Mouse (Mus musculus): ENCODE data around the gene Anapc5. TPM values are rescaled to one million over a fixed set of nuclear protein-coding genes. Genes with fewer than 3 reads are reported as not detected.
A peak's percentile ranks its signal among the peaks of the same experiment; 100 is the strongest.

Anapc5 gene
- total RNA-seq, 2 experiments from 2014 or later, result 140 to 150 TPM

- DNase-seq, result no peak
- intact Hi-C loops (cut with DNase I; ENCODE audit: low total_unique reads), result no loop called here
Observed at GRCm38 (mm10) chr5:122773756-122774155, 47.4 kb downstream of the Anapc5 start.

- intact Hi-C loops (cut with DNase I; ENCODE audit: low total_unique reads), result no loop called here
- no peak for DNase-seq
Observed at GRCm38 (mm10) chr5:122771428-122771827, 49.7 kb downstream of the Anapc5 start.

GRCm38 (mm10) chr5:122770806-122771261 lies 50.3 kb downstream of the Anapc5 start:
- DNase-seq, result peak; percentile 74

GRCm38 (mm10) chr5:122770304-122770703 lies 50.8 kb downstream of the Anapc5 start:
- intact Hi-C loops (cut with DNase I; ENCODE audit: low total_unique reads), result no loop called here
- no peak for DNase-seq

More at GRCm38 (mm10) chr5:122770806-122771261, 50.3 kb downstream of the Anapc5 start:
- intact Hi-C loops (cut with DNase I; ENCODE audit: low total_unique reads), result no loop called here

GRCm38 (mm10) chr5:122769101-122769568 lies 52.0 kb downstream of the Anapc5 start:
- intact Hi-C loops (cut with DNase I; ENCODE audit: low total_unique reads), result no loop called here

GRCm38 (mm10) chr5:122767283-122767682 lies 53.9 kb downstream of the Anapc5 start:
- no peak for DNase-seq
- intact Hi-C loops (cut with DNase I; ENCODE audit: low total_unique reads), result no loop called here

More at GRCm38 (mm10) chr5:122769101-122769568, 52.0 kb downstream of the Anapc5 start:
- DNase-seq, result no peak

- intact Hi-C loops (cut with DNase I; ENCODE audit: low total_unique reads), result no loop called here
- peak; percentile 60 for DNase-seq
Observed at GRCm38 (mm10) chr5:122764032-122764464, 57.1 kb downstream of the Anapc5 start.

- intact Hi-C loops (cut with DNase I; ENCODE audit: low total_unique reads), result no loop called here
- no peak for DNase-seq
Observed at GRCm38 (mm10) chr5:122763271-122764031, 57.7 kb downstream of the Anapc5 start.

GRCm38 (mm10) chr5:122756680-122757079 lies 64.5 kb downstream of the Anapc5 start:
- intact Hi-C loops (cut with DNase I; ENCODE audit: low total_unique reads), result no loop called here
- DNase-seq, result peak; percentile 46

- intact Hi-C loops (cut with DNase I; ENCODE audit: low total_unique reads), result no loop called here
- DNase-seq, result no peak
Observed at GRCm38 (mm10) chr5:122756144-122756543, 65.0 kb downstream of the Anapc5 start.

- intact Hi-C loops (cut with DNase I; ENCODE audit: low total_unique reads), result no loop called here
- no peak for DNase-seq
Observed at GRCm38 (mm10) chr5:122755620-122756019, 65.5 kb downstream of the Anapc5 start.

- intact Hi-C loops (cut with DNase I; ENCODE audit: low total_unique reads), result no loop called here
- no peak for DNase-seq
Observed at GRCm38 (mm10) chr5:122754477-122754876, 66.7 kb downstream of the Anapc5 start.

- no peak for DNase-seq
- intact Hi-C loops (cut with DNase I; ENCODE audit: low total_unique reads), result no loop called here
Observed at GRCm38 (mm10) chr5:122747950-122748349, 73.2 kb downstream of the Anapc5 start.

GRCm38 (mm10) chr5:122743880-122744422 lies 77.2 kb downstream of the Anapc5 start:
- intact Hi-C loops (cut with DNase I; ENCODE audit: low total_unique reads), result no loop called here
- no peak for DNase-seq

Other genes with a start within 250 kb of the Anapc5 start
- 1 to 10 TPM; 3.7 to 6.2 TPM for gene Ift81, start 206.8 kb downstream of the Anapc5 start, total RNA-seq (2021)
- 1 to 10 TPM; 2.4 to 2.7 TPM for gene P2rx7, start 177.4 kb downstream of the Anapc5 start, total RNA-seq (2021)
- 1 to 10 TPM; 4.0 to 5.3 TPM for gene P2rx4, start 113.8 kb downstream of the Anapc5 start, total RNA-seq (2021)
- 1 to 10 TPM; 8.6 to 8.8 TPM for gene Camkk2, start 41.9 kb downstream of the Anapc5 start, total RNA-seq (2021)
- 10 to 100 TPM; 14.9 to 17.6 TPM for gene Rnf34, start 28.7 kb upstream of the Anapc5 start, total RNA-seq (2021)
- gene Kdm2b, start 168.5 kb upstream of the Anapc5 start, total RNA-seq (2021), result 10 to 100 TPM; 13.4 to 14.4 TPM
- gene Orai1, start 193.7 kb upstream of the Anapc5 start, total RNA-seq (2021), result 10 to 100 TPM; 39.5 to 47.6 TPM
- gene Morn3, start 225.7 kb upstream of the Anapc5 start, total RNA-seq (2021), result not detected
- 10 to 100 TPM; 11.9 TPM for gene Tmem120b, start 247.1 kb upstream of the Anapc5 start, total RNA-seq (2021)